Mouse (Mus musculus) MEL (cell line): ENCODE measurements at regions not wholly inside any gene's neighbourhood (a gene's known extent, or its start where the extent isn't known, plus 50 kb on each side); places are given as distances from the start of the nearest gene placed in this dataset.

Experiments used
- CTCF ChIP-seq, 3 experiments: IDR thresholded peaks in 2 of 3; conservative IDR thresholded peaks in 1 of 3; 2 replicates each; pipeline ENCODE4 v1.5.1; 2011 to 2012; ENCODE audit warnings: low read length in 3 of 3, low read depth in 2 of 3, mild to moderate bottlenecking in 2 of 3, improper control_type of control experiment in 1 of 3, inconsistent platforms in 1 of 3, mixed read lengths in 1 of 3, moderate library complexity in 1 of 3; ENCODE audit not compliant: control insufficient read depth in 1 of 3, insufficient read depth in 1 of 3, poor library complexity in 1 of 3, severe bottlenecking in 1 of 3
- EP300 ChIP-seq, 2 experiments: IDR thresholded peaks; 2 replicates each; pipeline ENCODE4 v1.6.1; 2011; ENCODE audit warnings: improper control_type of control experiment in 2 of 2, low read length in 2 of 2, low read depth in 1 of 2, mild to moderate bottlenecking in 1 of 2
- ETS1 ChIP-seq: IDR thresholded peaks from 2 replicates; pipeline ENCODE4 v1.6.1; 2012; ENCODE audit warnings: low read depth, mild to moderate bottlenecking, inconsistent platforms, low read length, improper control_type of control experiment, moderate library complexity
- JUND ChIP-seq: IDR thresholded peaks from 2 replicates; pipeline ENCODE4 v1.6.1; 2011; ENCODE audit warnings: low read depth, mild to moderate bottlenecking, improper control_type of control experiment, low read length
- MAFK ChIP-seq: IDR thresholded peaks from 2 replicates; pipeline ENCODE4 v1.6.1; 2011; ENCODE audit warnings: low read depth, mild to moderate bottlenecking, low read length, improper control_type of control experiment, borderline replicate concordance
- MAX ChIP-seq: IDR thresholded peaks from 2 replicates; pipeline ENCODE4 v1.6.1; 2011; ENCODE audit warnings: low read length, improper control_type of control experiment
- USF1 ChIP-seq: IDR thresholded peaks from 2 replicates; pipeline ENCODE4 v1.6.1; 2014; ENCODE audit warnings: low read depth, mild to moderate bottlenecking, inconsistent platforms, low read length, improper control_type of control experiment, moderate library complexity
- USF2 ChIP-seq, 2 experiments: IDR thresholded peaks; 2 replicates each; pipeline ENCODE4 v1.6.1; 2011 to 2012; ENCODE audit warnings: improper control_type of control experiment in 2 of 2, low read length in 2 of 2, borderline replicate concordance in 1 of 2, inconsistent platforms in 1 of 2, low read depth in 1 of 2, mild to moderate bottlenecking in 1 of 2; ENCODE audit not compliant: insufficient read depth in 1 of 2
- ZMIZ1 ChIP-seq: IDR thresholded peaks from 2 replicates; pipeline ENCODE4 v1.6.1; 2012; ENCODE audit warnings: low read depth, mild to moderate bottlenecking, inconsistent platforms, low read length, improper control_type of control experiment, moderate library complexity

GRCm38 (mm10) chr9:41412174-41412757 lies 250.8 kb upstream of the Ubash3b start:
- TF ChIP-seq MAX, result no peak
- no peak for TF ChIP-seq USF2 (IDR thresholded peaks at IDR 0.05; ENCODE audit: borderline replicate concordance in 1 of 2, insufficient read depth in 1 of 2, low read depth in 1 of 2, low read length in 2 of 2)
- TF ChIP-seq ZMIZ1, result no peak
- TF ChIP-seq CTCF (IDR thresholded peaks at IDR 0.05 in 2 of 3, conservative IDR thresholded peaks at IDR 0.05 in 1 of 3; ENCODE audit: control insufficient read depth in 1 of 3, insufficient read depth in 1 of 3, low read depth in 2 of 3, low read length in 3 of 3, poor library complexity in 1 of 3, severe bottlenecking in 1 of 3), result no peak
- TF ChIP-seq EP300 (IDR thresholded peaks at IDR 0.05; ENCODE audit: low read depth in 1 of 2, low read length in 2 of 2), result no peak
- TF ChIP-seq JUND, result no peak
- no peak for TF ChIP-seq ETS1
- no peak for TF ChIP-seq MAFK
- TF ChIP-seq USF1, result no peak
